Mouse (Mus musculus) midbrain, embryonic 12.5 days (tissue): ENCODE measurements around the gene Hist2h2be. TPM values are rescaled to one million over a fixed set of nuclear protein-coding genes. Genes with fewer than 3 reads are reported as not detected.
A peak's percentile ranks its signal among the peaks of the same experiment; 100 is the strongest.
"Not testable (repeated sequence)": the region's sequence is repeated elsewhere in the genome, so short reads cannot be mapped to it uniquely, and the experiment has no call there.

ENCODE experiments used
- ATAC-seq: fragments of 200-750 bp; cut with Nextera tagmentation; 2 replicates; pipeline ENCODE4 v1.8.0; 2017; ENCODE audit warnings: low read depth, moderate TSS enrichment, moderate library complexity; ENCODE audit not compliant: low FRiP score
- H3K27ac ChIP-seq: fragments of 300-500 bp; sonication (generic); replicated peaks from 2 replicates; pipeline ENCODE4 v1.5.1; 2016; ENCODE audit warnings: mild to moderate bottlenecking
- H3K27me3 ChIP-seq: fragments of 300-500 bp; sonication (generic); 2 replicates; pipeline ENCODE4 v1.6.1; 2016; ENCODE audit warnings: mild to moderate bottlenecking
- H3K36me3 ChIP-seq: fragments of 300-500 bp; sonication (generic); 2 replicates; pipeline ENCODE4 v1.6.1; 2016
- H3K4me1 ChIP-seq: fragments of 300-500 bp; sonication (generic); 2 replicates; pipeline ENCODE4 v1.6.1; 2016
- H3K4me2 ChIP-seq: fragments of 300-500 bp; sonication (generic); replicated peaks from 2 replicates; pipeline ENCODE4 v1.6.1; 2016; ENCODE audit warnings: mild to moderate bottlenecking, moderate library complexity
- H3K4me3 ChIP-seq: fragments of 300-500 bp; sonication (generic); 2 replicates; pipeline ENCODE4 v1.5.1; 2016; ENCODE audit warnings: mild to moderate bottlenecking
- H3K9ac ChIP-seq: fragments of 300-500 bp; sonication (generic); replicated peaks from 2 replicates; pipeline ENCODE4 v1.6.1; 2016; ENCODE audit warnings: mild to moderate bottlenecking, moderate library complexity
- H3K9me3 ChIP-seq: fragments of 300-500 bp; sonication (generic); 2 replicates; pipeline ENCODE4 v1.6.1; 2016; ENCODE audit warnings: mild to moderate bottlenecking
- whole genome bisulfite sequencing: fragments of 180-500 bp; shearing (Covaris S2); methylation state at CpG from one replicate; pipeline ENCODE4 v1.1.7; 2016; 5-methylcytosine and 5-hydroxymethylcytosine counted together
- polyA plus RNA-seq: library from polyadenylated mRNA; unstranded; fragments of >200 nt; fragmentation: Nextera tagmentation; extraction: Ambion mirVana; gene quantifications from 2 replicates; pipeline ENCODE4 v1.2.1, GENCODE M21; 2016

Hist2h2be gene
- polyA plus RNA-seq, 1 experiment from 2014 or later = 11.4 TPM

GRCm38 (mm10) chr3:96243921-96244572 is 23.1 kb downstream of the Hist2h2be start:
- no peak for ATAC-seq
- H3K36me3 ChIP-seq = no peaks in the 10 kb centered on the region
- 84% methylated on average over 7 of the region's 7 CpGs for WGBS
- H3K27me3 ChIP-seq = no peaks in the 10 kb centered on the region
- H3K4me3 ChIP-seq = 0 out of 2 replicates have a peak overlapping the region, but pooled peaks have one; percentile 50
- H3K4me2 ChIP-seq = peak overlapping the region; percentile 65
- H3K27ac ChIP-seq = peak overlapping the region; percentile 98
- no peaks in the 10 kb centered on the region for H3K9me3 ChIP-seq
- H3K9ac ChIP-seq = peak overlapping the region; percentile 73
- peaks cover 31% of the 10 kb centered on the region for H3K4me1 ChIP-seq

- Histone ChIP-seq H3K9ac (peak within 1 kb of the TSS; percentile 73), H3K4me3 (peak within 1 kb of the TSS; percentile 50), H3K4me2 (peak within 1 kb of the TSS; percentile 65), H3K27ac (peak within 1 kb of the TSS; percentile 98), H3K4me1 (peaks cover 31% of the 10 kb centered on the region)
- H3K9me3 ChIP-seq, H3K27me3 ChIP-seq, H3K36me3 ChIP-seq: not testable (repeated sequence)
- under 1% methylated on average over 41 of the region's 88 CpGs for WGBS
- peak; percentile 82 for ATAC-seq
Observed at GRCm38 (mm10) chr3:96245003-96245886, 24.3 kb downstream of the Hist2h2be start, which contains the start of gene Hist2h2aa1. Gene Hist2h2aa1, plus strand, starts transcription at chr3:96245497.

GRCm38 (mm10) chr3:96246018-96246417 is 25.1 kb downstream of the Hist2h2be start:
- not testable (repeated sequence) for H3K9me3 ChIP-seq, H3K27me3 ChIP-seq, H3K36me3 ChIP-seq, ATAC-seq
- peak overlapping the region; percentile 43 for H3K4me2 ChIP-seq
- under 1% methylated on average over 10 of the region's 21 CpGs for WGBS
- peak overlapping the region; percentile 79 for H3K27ac ChIP-seq
- H3K4me3 ChIP-seq = peak overlapping the region; percentile 36
- peaks cover 27% of the 10 kb centered on the region for H3K4me1 ChIP-seq
- 0 out of 2 replicates have a peak overlapping the region, but pooled peaks have one; percentile 52 for H3K9ac ChIP-seq

GRCm38 (mm10) chr3:96246427-96246856 is 25.5 kb downstream of the Hist2h2be start, which contains the start of gene Hist2h3c1:
Gene Hist2h3c1, plus strand, starts transcription at chr3:96246685.
- H3K27me3 ChIP-seq, H3K36me3 ChIP-seq, H3K9me3 ChIP-seq: not testable (repeated sequence)
- Histone ChIP-seq H3K4me3 (peak within 1 kb of the TSS; percentile 41), H3K27ac (peak within 1 kb of the TSS; percentile 79), H3K9ac (peak within 1 kb of the TSS; percentile 56; the same call in 1 of the 2 replicates), H3K4me1 (peaks cover 27% of the 10 kb centered on the region), H3K4me2 (peak within 1 kb of the TSS; percentile 55)
- 0% methylated on average over 11 of the region's 47 CpGs for WGBS
- peak; percentile 94 for ATAC-seq

GRCm38 (mm10) chr3:96247356-96248140 is 26.6 kb downstream of the Hist2h2be start:
- peak overlapping the region; percentile 56; the same call in 1 of the 2 replicates for H3K9ac ChIP-seq
- H3K4me2 ChIP-seq = peak overlapping the region; percentile 55
- H3K9me3 ChIP-seq = no peaks in the 10 kb centered on the region
- no peaks in the 10 kb centered on the region for H3K36me3 ChIP-seq
- no peak for ATAC-seq
- H3K4me1 ChIP-seq = peaks cover 27% of the 10 kb centered on the region
- H3K27ac ChIP-seq = peak overlapping the region; percentile 66
- H3K4me3 ChIP-seq = peak overlapping the region; percentile 41
- 2% methylated on average over 11 of the region's 11 CpGs for WGBS
- no peaks in the 10 kb centered on the region for H3K27me3 ChIP-seq

GRCm38 (mm10) chr3:96248141-96249033 is 27.5 kb downstream of the Hist2h2be start:
- Histone ChIP-seq H3K9ac (no peak overlapping the region), H3K27me3 (no peaks in the 10 kb centered on the region), H3K4me3 (peak overlapping the region; percentile 41), H3K36me3 (no peaks in the 10 kb centered on the region), H3K4me2 (peak overlapping the region; percentile 55), H3K9me3 (no peaks in the 10 kb centered on the region), H3K4me1 (peaks cover 27% of the 10 kb centered on the region), H3K27ac (0 out of 2 replicates have a peak overlapping the region, but pooled peaks have one; percentile 20)
- WGBS = 53% methylated on average over 6 of the region's 6 CpGs
- no peak for ATAC-seq

GRCm38 (mm10) chr3:96249034-96249345 is 28.1 kb downstream of the Hist2h2be start:
- no peak overlapping the region for H3K9ac ChIP-seq
- ATAC-seq = no peak
- H3K27ac ChIP-seq = 0 out of 2 replicates have a peak overlapping the region, but pooled peaks have one; percentile 20

GRCm38 (mm10) chr3:96250890-96251289 is 30.0 kb downstream of the Hist2h2be start:
- 83% methylated on average over 3 of the region's 3 CpGs for WGBS
- Histone ChIP-seq H3K4me2 (no peak overlapping the region), H3K27me3 (no peaks in the 10 kb centered on the region), H3K4me1 (peaks cover 18% of the 10 kb centered on the region), H3K9me3 (no peaks in the 10 kb centered on the region), H3K4me3 (no peak overlapping the region), H3K36me3 (no peaks in the 10 kb centered on the region), H3K9ac (no peak overlapping the region), H3K27ac (no peak overlapping the region)
- no peak for ATAC-seq

More at GRCm38 (mm10) chr3:96249034-96249345, 28.1 kb downstream of the Hist2h2be start:
- Histone ChIP-seq H3K9me3 (no peaks in the 10 kb centered on the region), H3K4me3 (no peak overlapping the region), H3K27me3 (no peaks in the 10 kb centered on the region), H3K4me2 (peak overlapping the region; percentile 55), H3K4me1 (peaks cover 25% of the 10 kb centered on the region), H3K36me3 (no peaks in the 10 kb centered on the region)
- WGBS = 57% methylated on average over 4 of the region's 4 CpGs

GRCm38 (mm10) chr3:96251787-96252186 is 30.9 kb downstream of the Hist2h2be start:
- Histone ChIP-seq H3K9me3 (no peaks in the 10 kb centered on the region), H3K27ac (no peak overlapping the region), H3K36me3 (no peaks in the 10 kb centered on the region), H3K27me3 (no peaks in the 10 kb centered on the region), H3K4me3 (no peak overlapping the region), H3K4me2 (no peak overlapping the region), H3K9ac (no peak overlapping the region), H3K4me1 (peaks cover 18% of the 10 kb centered on the region)
- ATAC-seq = no peak
- WGBS = 94% methylated on average over 3 of the region's 3 CpGs

GRCm38 (mm10) chr3:96254683-96255355 is 33.9 kb downstream of the Hist2h2be start:
- H3K4me3 ChIP-seq = no peak overlapping the region
- H3K4me2 ChIP-seq = no peak overlapping the region
- H3K27ac ChIP-seq = no peak overlapping the region
- no peak overlapping the region for H3K9ac ChIP-seq
- no peaks in the 10 kb centered on the region for H3K9me3 ChIP-seq
- ATAC-seq = no peak
- H3K27me3 ChIP-seq = no peaks in the 10 kb centered on the region
- no peaks in the 10 kb centered on the region for H3K4me1 ChIP-seq
- H3K36me3 ChIP-seq = no peaks in the 10 kb centered on the region
- 42% methylated on average over 10 of the region's 10 CpGs for WGBS
